Mouse (Mus musculus): ENCODE results near the gene C2cd5.

Gene C2cd5

GRCm38 (mm10) chr6:142973289-142973688 lies 126.7 kb downstream of the C2cd5 start:
- DNase-seq: no peak

- DNase-seq: no peak
Measured at GRCm38 (mm10) chr6:142972205-142972604, 127.7 kb downstream of the C2cd5 start.

DNA sequence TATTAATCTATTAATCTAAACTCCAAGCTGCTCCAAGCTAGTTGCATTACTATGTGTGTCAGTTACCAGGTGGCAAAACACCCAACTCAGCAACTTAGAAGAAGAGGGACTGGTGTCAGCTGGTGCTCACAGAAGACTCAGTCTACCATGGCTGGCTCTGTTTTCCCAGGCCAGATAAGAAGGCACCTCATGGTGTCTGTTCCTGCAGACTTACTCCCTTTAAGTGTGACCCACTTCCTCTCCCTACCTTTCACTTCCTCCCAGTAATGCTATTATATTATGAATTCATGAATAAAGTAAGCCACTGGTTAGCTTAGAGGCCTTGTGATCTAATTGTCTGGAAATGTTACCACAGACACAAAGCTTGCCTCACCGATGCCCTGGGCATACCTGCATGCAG lies 132.5 kb downstream of the C2cd5 start:
- DNase-seq: peak in 1 of 2 experiments; percentile 1

DNA sequence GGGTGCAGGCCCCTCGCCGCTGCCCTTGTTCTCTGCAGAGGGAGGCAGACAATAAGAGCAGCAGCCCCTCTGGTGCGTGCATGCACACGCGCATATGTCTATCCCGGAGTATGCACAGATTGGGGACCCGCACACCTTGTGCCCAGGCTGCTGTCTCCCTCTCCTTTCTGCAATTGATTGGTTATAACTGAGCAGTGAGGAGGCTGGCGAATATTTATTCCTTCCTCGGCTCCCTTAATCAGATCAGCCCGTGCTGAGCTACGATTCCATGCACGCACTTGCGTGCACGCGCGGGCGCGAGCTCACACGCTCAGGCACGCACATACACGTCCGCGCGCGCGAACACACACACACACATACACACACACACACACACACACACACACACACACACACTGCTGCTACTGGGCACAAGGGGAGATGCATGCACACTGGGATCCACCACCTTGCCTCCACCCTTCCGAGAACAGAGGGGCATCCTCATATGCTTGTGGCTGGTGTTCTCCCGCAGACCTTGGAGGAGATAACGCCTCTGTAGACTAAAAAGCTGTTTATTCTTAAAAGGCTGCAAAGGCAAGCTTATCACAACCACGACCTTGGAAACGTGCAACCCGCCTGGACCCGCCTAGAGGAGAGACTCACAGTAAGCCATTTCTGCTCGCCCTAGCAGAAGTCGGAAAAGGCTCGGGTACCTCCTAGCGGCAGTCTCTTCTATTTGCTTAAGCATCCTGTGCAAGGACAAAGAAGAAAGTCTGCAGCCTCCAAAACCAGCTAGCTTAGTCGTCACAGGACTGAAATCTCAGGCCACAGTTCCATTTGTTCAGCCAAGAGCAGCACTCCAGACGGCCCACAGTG lies 135.2 kb downstream of the C2cd5 start:
- DNase-seq: peak; percentile 77 to 88

DNA sequence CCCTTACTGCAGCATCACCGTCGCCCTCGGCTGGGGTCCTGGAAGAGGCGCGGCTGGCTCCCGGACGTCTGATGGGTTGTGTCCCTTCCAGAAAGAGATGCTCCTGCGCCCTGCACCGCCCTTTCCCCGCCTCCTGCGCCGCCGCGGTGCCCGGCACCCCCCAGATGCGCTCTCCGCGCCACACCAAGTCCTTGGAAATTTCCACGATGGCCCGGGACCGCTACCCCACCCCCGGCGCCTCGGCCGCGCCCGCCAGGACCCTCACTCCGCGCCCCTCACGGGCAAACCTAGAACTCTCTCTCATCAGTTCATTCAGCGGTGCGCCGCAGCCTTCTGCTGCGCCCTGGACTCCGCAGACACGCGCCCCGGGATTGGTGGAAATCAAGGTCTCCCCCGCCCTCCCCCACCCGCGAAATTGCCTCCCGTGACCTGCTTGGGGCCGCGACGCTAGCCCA lies 135.8 kb downstream of the C2cd5 start, which contains the start of gene St8sia1:
Gene St8sia1 (minus strand): TSS at position 377 of the 455 bp plus-strand sequence.
- DNase-seq: peak in 1 of 2 experiments; percentile 53

GRCm38 (mm10) chr6:142963480-142964075 lies 136.4 kb downstream of the C2cd5 start:
- DNase-seq: peak in 1 of 2 experiments; percentile 67

- peak in 1 of 2 experiments; percentile 12 for DNase-seq
Measured at GRCm38 (mm10) chr6:142962881-142963280, 137.1 kb downstream of the C2cd5 start.

DNA sequence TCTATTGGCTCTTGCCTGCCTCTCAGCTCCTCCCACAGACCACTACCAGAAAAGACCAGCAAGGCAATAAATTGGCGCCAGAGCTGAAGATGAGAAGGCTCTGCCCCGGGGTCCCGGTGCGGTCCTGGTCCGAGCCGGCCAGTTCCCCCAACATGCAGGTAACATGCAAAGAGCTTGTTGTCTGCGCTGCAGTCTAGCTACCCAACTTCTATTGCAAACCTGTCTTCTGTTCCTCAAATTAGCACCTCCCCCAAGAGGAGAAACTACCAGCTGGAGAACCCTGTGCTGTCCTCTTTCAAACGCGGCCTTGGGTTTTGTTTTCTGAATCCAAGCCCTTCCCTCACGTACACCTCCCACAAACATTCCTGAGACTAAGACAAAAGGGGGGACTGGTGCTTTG lies 137.5 kb downstream of the C2cd5 start:
- DNase-seq: peak in 1 of 2 experiments; percentile 47

- peak in 1 of 2 experiments; percentile 5 for DNase-seq
Measured at GRCm38 (mm10) chr6:142961721-142962455, 138.1 kb downstream of the C2cd5 start.
